Mouse (Mus musculus): ENCODE measurements at regions not wholly inside any gene's neighbourhood (a gene's known extent, or its start where the extent isn't known, plus 50 kb on each side); places are given as distances from the start of the nearest gene placed in this dataset.

DNA sequence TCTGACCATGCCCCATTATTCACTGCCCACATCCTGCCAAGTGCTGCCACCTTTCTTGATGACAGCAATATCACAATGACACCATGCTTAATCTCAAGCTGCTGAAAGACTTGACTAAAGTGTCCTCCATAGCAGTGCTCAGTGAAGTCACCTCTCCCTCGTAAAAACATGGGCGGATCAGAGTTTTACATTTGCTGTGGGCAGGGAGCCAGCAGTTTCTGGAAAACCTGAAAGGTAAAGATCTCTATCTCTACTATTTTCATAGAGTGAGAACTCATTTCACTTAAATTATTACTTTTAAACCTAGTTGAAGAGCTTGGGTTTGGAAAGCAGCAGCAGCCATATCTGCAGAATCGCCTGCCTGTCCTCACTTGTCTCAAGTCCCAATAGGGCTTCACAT lies 211.6 kb upstream of the Gmds start:
- WGBS, result 98% methylated on average over 3 of the region's 3 CpGs
- ATAC-seq (ENCODE audit: low FRiP score) (no peak), DNase-seq (ENCODE audit: low spot score) (no peak)
- no peak overlapping the region for H3K9ac ChIP-seq
- H3K27ac ChIP-seq, result no peak overlapping the region
- H3K4me2 ChIP-seq (replicated peaks), result no peak overlapping the region
- H3K9me3 ChIP-seq (ENCODE audit: control insufficient read depth, low read length), result no peaks in the 10 kb centered on the region
- no peak overlapping the region for H3K4me3 ChIP-seq (replicated peaks; ENCODE audit: low read length)
- H3K27me3 ChIP-seq (ENCODE audit: control insufficient read depth, insufficient read depth, low read length), result no peaks in the 10 kb centered on the region
- no peaks in the 10 kb centered on the region for H3K4me1 ChIP-seq (replicated peaks; ENCODE audit: control insufficient read depth, insufficient read depth, low read length)
- no peaks in the 10 kb centered on the region for H3K36me3 ChIP-seq (replicated peaks; ENCODE audit: control insufficient read depth, insufficient read depth)

DNA sequence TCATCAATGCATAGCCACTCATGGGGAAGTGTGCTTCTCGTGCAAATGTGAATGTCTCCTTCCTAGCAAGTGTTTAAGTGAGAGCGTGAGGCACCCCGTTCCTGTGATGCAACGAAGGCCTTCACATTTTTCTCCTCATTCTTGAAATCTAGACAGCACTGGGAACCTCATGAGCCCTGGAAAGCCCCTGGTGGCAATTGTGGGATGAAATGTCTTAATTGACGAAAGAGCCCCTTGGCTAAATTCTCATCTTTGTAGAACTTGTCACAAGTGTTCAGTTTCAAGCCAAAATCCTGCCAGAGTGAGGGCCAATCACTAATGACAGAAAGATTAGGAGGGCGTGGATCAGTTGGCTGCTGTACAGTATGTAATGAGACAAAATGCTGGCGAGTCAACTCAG lies 208.6 kb upstream of the Gmds start:
- Histone ChIP-seq H3K27me3 (ENCODE audit: control insufficient read depth, insufficient read depth, low read length) (no peaks in the 10 kb centered on the region), H3K9me3 (ENCODE audit: control insufficient read depth, low read length) (no peaks in the 10 kb centered on the region), H3K36me3 (replicated peaks; ENCODE audit: control insufficient read depth, insufficient read depth) (no peaks in the 10 kb centered on the region), H3K4me2 (replicated peaks) (no peak overlapping the region), H3K4me3 (replicated peaks; ENCODE audit: low read length) (no peak overlapping the region), H3K9ac (no peak overlapping the region), H3K4me1 (replicated peaks; ENCODE audit: control insufficient read depth, insufficient read depth, low read length) (no peaks in the 10 kb centered on the region), H3K27ac (no peak overlapping the region)
- 89% methylated on average over 7 of the region's 7 CpGs for WGBS
- DNase-seq (ENCODE audit: low spot score) (no peak), ATAC-seq (ENCODE audit: low FRiP score) (no peak)

DNA sequence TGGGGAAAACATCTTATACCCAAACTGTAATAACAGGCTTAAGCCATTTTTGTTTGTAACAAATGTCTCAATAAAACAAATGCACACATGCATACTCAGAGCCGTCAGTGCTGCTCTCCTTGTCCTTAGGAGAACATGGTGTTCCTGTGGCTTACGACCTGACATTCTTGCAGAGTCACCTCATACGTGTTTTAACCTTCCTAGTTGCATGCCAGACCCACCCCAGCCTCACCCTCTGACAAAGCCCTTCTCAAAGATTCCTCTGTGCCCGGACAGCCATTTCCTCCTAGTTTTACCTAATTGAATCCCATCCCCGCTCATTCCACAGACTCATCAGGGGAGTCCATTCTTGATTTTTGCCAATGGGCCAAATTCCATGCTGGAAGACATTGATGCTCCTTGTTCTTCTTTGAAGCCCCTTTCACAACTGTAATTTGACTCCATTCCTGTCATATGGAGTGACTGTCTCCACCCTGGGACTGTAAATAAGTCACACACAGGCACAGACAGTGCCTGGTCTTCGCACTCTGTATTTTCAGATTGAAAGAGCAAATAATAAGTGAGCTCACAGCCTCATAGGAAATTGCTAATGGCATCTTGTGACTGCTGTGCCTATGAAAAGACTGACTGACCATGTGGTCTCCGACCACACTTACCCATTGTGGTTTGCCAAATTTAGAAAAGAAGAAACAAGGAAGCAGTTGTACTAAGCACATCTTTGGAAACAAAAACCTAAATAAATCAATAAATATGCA lies 206.6 kb upstream of the Gmds start:
- Histone ChIP-seq H3K27ac (no peak overlapping the region), H3K9ac (no peak overlapping the region), H3K4me2 (replicated peaks) (no peak overlapping the region), H3K36me3 (replicated peaks; ENCODE audit: control insufficient read depth, insufficient read depth) (no peaks in the 10 kb centered on the region), H3K4me1 (replicated peaks; ENCODE audit: control insufficient read depth, insufficient read depth, low read length) (no peaks in the 10 kb centered on the region), H3K9me3 (ENCODE audit: control insufficient read depth, low read length) (no peaks in the 10 kb centered on the region), H3K27me3 (ENCODE audit: control insufficient read depth, insufficient read depth, low read length) (no peaks in the 10 kb centered on the region), H3K4me3 (replicated peaks; ENCODE audit: low read length) (no peak overlapping the region)
- no peak for ATAC-seq (ENCODE audit: low FRiP score)
- 77% methylated on average over 7 of the region's 7 CpGs for WGBS
- no peak for DNase-seq (ENCODE audit: low spot score)

DNA sequence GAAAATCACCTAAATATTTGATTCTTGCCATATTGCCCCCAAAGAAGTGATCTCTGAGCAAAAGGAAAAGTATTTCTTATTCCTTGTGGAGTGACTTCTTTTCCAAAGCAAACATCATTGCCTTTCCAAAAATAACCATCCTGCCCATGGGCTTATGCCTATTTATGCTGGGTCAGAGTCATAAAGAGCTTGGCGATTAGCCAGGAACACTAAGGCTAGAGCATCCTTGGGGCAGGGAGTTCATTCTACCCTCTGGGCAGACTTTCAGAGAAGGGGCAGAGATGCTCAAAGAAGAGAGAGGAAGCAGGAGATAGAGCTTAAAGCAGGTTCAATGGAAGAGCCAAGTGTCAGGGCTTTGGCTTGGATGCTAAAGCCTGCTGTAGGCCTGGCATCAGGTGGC lies 203.1 kb upstream of the Gmds start:
- DNase-seq (ENCODE audit: low spot score), result no peak
- no peak for ATAC-seq (ENCODE audit: low FRiP score)
- no peak overlapping the region for H3K4me2 ChIP-seq (replicated peaks)

DNA sequence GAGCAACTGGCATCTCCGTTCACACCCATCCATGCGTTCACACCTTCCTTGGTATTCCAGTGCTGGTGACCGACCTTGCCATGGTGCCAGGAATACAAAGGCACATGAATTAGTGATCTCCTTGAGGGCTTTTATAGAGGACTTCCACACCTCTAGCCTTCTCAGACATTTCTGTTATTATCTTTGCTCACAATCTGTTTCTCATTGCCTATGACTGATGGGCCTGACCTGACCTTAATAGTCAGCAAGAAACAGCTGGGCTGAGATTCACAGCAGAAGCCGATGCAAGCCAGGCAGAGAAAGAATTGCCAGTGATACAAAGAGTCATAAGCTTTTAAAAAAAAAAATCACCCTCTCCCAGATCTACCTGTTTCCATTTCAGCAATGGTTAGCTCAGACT lies 197.7 kb upstream of the Gmds start:
- Histone ChIP-seq H3K4me3 (replicated peaks; ENCODE audit: low read length) (no peak overlapping the region), H3K4me1 (replicated peaks; ENCODE audit: control insufficient read depth, insufficient read depth, low read length) (no peaks in the 10 kb centered on the region), H3K9me3 (ENCODE audit: control insufficient read depth, low read length) (no peaks in the 10 kb centered on the region), H3K36me3 (replicated peaks; ENCODE audit: control insufficient read depth, insufficient read depth) (no peaks in the 10 kb centered on the region), H3K27me3 (ENCODE audit: control insufficient read depth, insufficient read depth, low read length) (no peaks in the 10 kb centered on the region), H3K4me2 (replicated peaks) (no peak overlapping the region), H3K9ac (no peak overlapping the region), H3K27ac (no peak overlapping the region)
- DNase-seq (ENCODE audit: low spot score) (no peak), ATAC-seq (ENCODE audit: low FRiP score) (no peak)
- WGBS, result 82% methylated on average over 4 of the region's 4 CpGs

More for the DNA sequence above, 203.1 kb upstream of the Gmds start:
- Histone ChIP-seq H3K9ac (no peak overlapping the region), H3K36me3 (replicated peaks; ENCODE audit: control insufficient read depth, insufficient read depth) (no peaks in the 10 kb centered on the region), H3K27me3 (ENCODE audit: control insufficient read depth, insufficient read depth, low read length) (no peaks in the 10 kb centered on the region), H3K27ac (no peak overlapping the region), H3K4me3 (replicated peaks; ENCODE audit: low read length) (no peak overlapping the region), H3K4me1 (replicated peaks; ENCODE audit: control insufficient read depth, insufficient read depth, low read length) (no peaks in the 10 kb centered on the region), H3K9me3 (ENCODE audit: control insufficient read depth, low read length) (no peaks in the 10 kb centered on the region)
- WGBS, result 100% methylated on average over 1 of the region's 1 CpGs

GRCm38 (mm10) chr13:32535602-32536001 lies 197.1 kb upstream of the Gmds start:
- Histone ChIP-seq H3K36me3 (replicated peaks; ENCODE audit: control insufficient read depth, insufficient read depth) (no peaks in the 10 kb centered on the region), H3K4me3 (replicated peaks; ENCODE audit: low read length) (no peak overlapping the region), H3K9me3 (ENCODE audit: control insufficient read depth, low read length) (no peaks in the 10 kb centered on the region), H3K9ac (no peak overlapping the region), H3K27ac (no peak overlapping the region), H3K27me3 (ENCODE audit: control insufficient read depth, insufficient read depth, low read length) (no peaks in the 10 kb centered on the region), H3K4me1 (replicated peaks; ENCODE audit: control insufficient read depth, insufficient read depth, low read length) (no peaks in the 10 kb centered on the region), H3K4me2 (replicated peaks) (no peak overlapping the region)
- no peak for ATAC-seq (ENCODE audit: low FRiP score)
- no peak for DNase-seq (ENCODE audit: low spot score)
- WGBS, result 86% methylated on average over 4 of the region's 4 CpGs

DNA sequence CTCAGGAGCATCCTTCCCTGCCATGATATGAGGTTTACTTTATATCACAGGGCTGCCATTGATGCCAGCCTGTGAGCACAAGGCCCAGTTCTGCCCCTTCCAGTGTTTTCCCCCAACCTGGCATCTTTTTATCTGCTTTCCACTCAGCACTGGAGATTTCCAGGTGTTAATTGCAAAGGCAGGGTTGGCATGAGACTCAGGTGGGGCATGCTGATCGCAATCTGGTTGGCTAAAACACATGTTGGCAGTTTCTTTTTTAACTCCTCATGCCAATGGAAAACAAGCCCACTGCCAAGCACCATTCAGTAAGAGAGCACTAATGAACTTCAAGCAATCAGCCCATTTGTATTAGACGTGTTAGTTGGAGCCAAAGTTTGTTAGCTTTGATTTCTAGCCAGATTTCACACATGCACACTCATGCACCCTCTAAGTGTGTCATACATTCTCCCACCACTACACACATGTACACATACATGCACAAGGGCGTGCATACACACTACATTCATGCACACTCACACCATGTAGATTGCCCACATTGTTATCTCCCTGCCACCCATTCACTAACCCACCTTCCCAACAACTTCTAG lies 192.5 kb upstream of the Gmds start:
- Histone ChIP-seq H3K36me3 (replicated peaks; ENCODE audit: control insufficient read depth, insufficient read depth) (no peaks in the 10 kb centered on the region), H3K4me3 (replicated peaks; ENCODE audit: low read length) (no peak overlapping the region), H3K9ac (no peak overlapping the region), H3K27me3 (ENCODE audit: control insufficient read depth, insufficient read depth, low read length) (no peaks in the 10 kb centered on the region), H3K9me3 (ENCODE audit: control insufficient read depth, low read length) (no peaks in the 10 kb centered on the region), H3K4me2 (replicated peaks) (no peak overlapping the region), H3K27ac (no peak overlapping the region), H3K4me1 (replicated peaks; ENCODE audit: control insufficient read depth, insufficient read depth, low read length) (no peaks in the 10 kb centered on the region)
- DNase-seq (ENCODE audit: low spot score) (no peak), ATAC-seq (ENCODE audit: low FRiP score) (no peak)
- WGBS, result 87% methylated on average over 3 of the region's 3 CpGs

DNA sequence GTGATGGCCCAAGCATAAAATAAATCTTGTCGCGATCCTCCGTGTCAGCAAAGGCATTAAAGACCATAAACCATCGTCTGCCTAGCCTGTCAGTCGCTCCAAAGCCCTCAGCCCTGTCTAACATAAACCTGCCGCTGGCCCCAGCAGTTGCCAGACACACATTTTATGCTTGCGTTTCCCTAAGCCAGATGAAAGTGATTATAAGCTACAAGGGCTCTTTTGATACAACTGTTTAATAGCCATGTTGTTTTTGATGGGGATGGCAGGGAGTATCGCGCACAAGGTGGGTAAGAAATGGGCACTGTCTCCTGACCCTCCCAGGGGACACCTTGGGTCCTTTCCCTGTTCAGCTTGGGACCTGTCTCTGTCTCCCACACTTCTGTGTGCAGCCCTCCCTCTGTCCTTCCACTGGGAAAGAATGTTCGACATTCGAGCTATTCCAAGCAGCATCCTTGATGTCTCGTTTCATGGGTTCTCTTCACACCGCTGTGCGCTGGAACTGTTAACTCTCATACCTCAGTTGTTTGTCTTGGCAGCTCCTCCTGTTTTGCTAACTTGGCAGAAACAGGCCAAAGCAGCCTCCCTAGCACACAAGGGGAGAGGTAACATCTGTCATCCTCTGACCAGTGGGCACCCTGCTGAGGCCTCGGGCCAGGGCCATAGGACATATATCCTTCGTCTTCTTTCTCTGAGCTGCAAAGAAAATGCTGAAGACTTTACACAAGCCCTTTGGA lies 180.2 kb upstream of the Gmds start:
- no peaks in the 10 kb centered on the region for H3K4me1 ChIP-seq (replicated peaks; ENCODE audit: control insufficient read depth, insufficient read depth, low read length)
- H3K27me3 ChIP-seq (ENCODE audit: control insufficient read depth, insufficient read depth, low read length), result no peaks in the 10 kb centered on the region
- H3K9ac ChIP-seq, result no peak overlapping the region
- ATAC-seq (ENCODE audit: low FRiP score) (no peak), DNase-seq (ENCODE audit: low spot score) (no peak)
- no peak overlapping the region for H3K27ac ChIP-seq
- H3K9me3 ChIP-seq (ENCODE audit: control insufficient read depth, low read length), result no peaks in the 10 kb centered on the region
- no peaks in the 10 kb centered on the region for H3K36me3 ChIP-seq (replicated peaks; ENCODE audit: control insufficient read depth, insufficient read depth)
- no peak overlapping the region for H3K4me2 ChIP-seq (replicated peaks)
- no peak overlapping the region for H3K4me3 ChIP-seq (replicated peaks; ENCODE audit: low read length)
- WGBS, result 75% methylated on average over 16 of the region's 16 CpGs

GRCm38 (mm10) chr13:32517514-32517913 lies 179.0 kb upstream of the Gmds start:
- WGBS, result 80% methylated on average over 8 of the region's 8 CpGs
- Histone ChIP-seq H3K9me3 (ENCODE audit: control insufficient read depth, low read length) (no peaks in the 10 kb centered on the region), H3K9ac (no peak overlapping the region), H3K27me3 (ENCODE audit: control insufficient read depth, insufficient read depth, low read length) (no peaks in the 10 kb centered on the region), H3K4me1 (replicated peaks; ENCODE audit: control insufficient read depth, insufficient read depth, low read length) (no peaks in the 10 kb centered on the region), H3K27ac (no peak overlapping the region), H3K36me3 (replicated peaks; ENCODE audit: control insufficient read depth, insufficient read depth) (no peaks in the 10 kb centered on the region), H3K4me2 (replicated peaks) (no peak overlapping the region), H3K4me3 (replicated peaks; ENCODE audit: low read length) (no peak overlapping the region)
- no peak for DNase-seq (ENCODE audit: low spot score)
- no peak for ATAC-seq (ENCODE audit: low FRiP score)
